ENCODE assay signal across 17 mouse cellular contexts in the genomic region with DNA sequence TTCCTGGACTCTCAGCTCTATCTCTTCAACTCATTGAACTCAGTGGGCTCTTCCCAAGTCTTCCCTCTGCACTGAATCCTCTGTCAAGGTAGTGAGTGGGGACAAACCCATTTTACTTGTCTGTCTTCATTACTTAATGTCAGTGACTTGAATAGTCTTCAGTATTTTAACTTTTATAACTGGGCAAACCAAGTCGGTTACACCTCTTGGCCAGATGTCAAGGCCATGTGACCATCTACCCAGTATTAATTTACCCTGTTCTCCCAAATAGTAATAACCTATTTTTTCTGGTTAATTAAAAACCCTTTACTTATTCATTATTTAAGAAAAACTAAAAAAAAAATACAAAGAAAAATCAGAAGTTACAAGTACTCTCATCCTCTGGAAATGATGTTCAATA. TPM values are rescaled to one million over a fixed set of nuclear protein-coding genes. Genes with fewer than 3 reads are reported as not detected.
"Had no signal": no experiment of that assay in that cellular context is flagged by ENCODE, and none has a peak within 500 bp of the region (broad histone marks: within the 10 kb centered on the region; RNA-seq: fewer than 3 reads in every experiment).

No protein-coding gene starts in this region.

- H3K9ac ChIP-seq: lung, embryonic 15.5 days; midbrain, embryonic 13.5 days; midbrain, embryonic 15.5 days; neural tube, embryonic 12.5 days; stomach, embryonic 15.5 days had no signal

- H3K36me3 ChIP-seq: lung, embryonic 15.5 days; midbrain, embryonic 13.5 days; midbrain, embryonic 15.5 days; neural tube, embryonic 12.5 days; stomach, embryonic 15.5 days had no signal

- DNase-seq: lung, postnatal 14 days; lung, postnatal 36 days; right cerebral cortex, postnatal 14 days; thymus, adult 2 months; thymus, postnatal 25 days; thymus, postnatal 4 days had no signal

- H3K9me3 ChIP-seq: lung, embryonic 15.5 days; megakaryocyte, embryonic 14.5 days; midbrain, embryonic 13.5 days; midbrain, embryonic 15.5 days; neural tube, embryonic 12.5 days; stomach, embryonic 15.5 days had no signal

- H3K27me3 ChIP-seq: lung, embryonic 15.5 days; midbrain, embryonic 13.5 days; midbrain, embryonic 15.5 days; neural tube, embryonic 12.5 days; stomach, embryonic 15.5 days had no signal

- H3K4me2 ChIP-seq: lung, embryonic 15.5 days; midbrain, embryonic 11.5 days; midbrain, embryonic 13.5 days; midbrain, embryonic 15.5 days; neural tube, embryonic 12.5 days; stomach, embryonic 15.5 days had no signal

- ATAC-seq: lung, postnatal 0 days; midbrain, embryonic 13.5 days; midbrain, embryonic 15.5 days had no signal

- H3K4me3 ChIP-seq: lung, embryonic 15.5 days; megakaryocyte, embryonic 14.5 days; midbrain, embryonic 13.5 days; midbrain, embryonic 15.5 days; neural tube, embryonic 12.5 days; stomach, embryonic 15.5 days had no signal

- H3K4me1 ChIP-seq: lung, embryonic 15.5 days; megakaryocyte, embryonic 14.5 days; midbrain, embryonic 13.5 days; midbrain, embryonic 15.5 days; neural tube, embryonic 12.5 days; stomach, embryonic 15.5 days had no signal

- H3K27ac ChIP-seq: lung, embryonic 15.5 days; macrophage; midbrain, embryonic 13.5 days; midbrain, embryonic 15.5 days; neural tube, embryonic 12.5 days; stomach, embryonic 15.5 days; stomach, postnatal 0 days had no signal

RNA-seq across cellular contexts. Expression of gene AY074887, which starts 20.1 kb away (rescaled TPM):
- polyA plus RNA-seq: macrophage; spleen, adult 2 months; thymus, adult 2 months had no signal

RNA-seq across cellular contexts. Expression of gene Chrna5, which starts 49.9 kb away (rescaled TPM):
- polyA plus RNA-seq: macrophage; spleen, adult 2 months had no signal
